Mouse (Mus musculus): Measurements from ENCODE around the gene Hist3h2a.

DNA sequence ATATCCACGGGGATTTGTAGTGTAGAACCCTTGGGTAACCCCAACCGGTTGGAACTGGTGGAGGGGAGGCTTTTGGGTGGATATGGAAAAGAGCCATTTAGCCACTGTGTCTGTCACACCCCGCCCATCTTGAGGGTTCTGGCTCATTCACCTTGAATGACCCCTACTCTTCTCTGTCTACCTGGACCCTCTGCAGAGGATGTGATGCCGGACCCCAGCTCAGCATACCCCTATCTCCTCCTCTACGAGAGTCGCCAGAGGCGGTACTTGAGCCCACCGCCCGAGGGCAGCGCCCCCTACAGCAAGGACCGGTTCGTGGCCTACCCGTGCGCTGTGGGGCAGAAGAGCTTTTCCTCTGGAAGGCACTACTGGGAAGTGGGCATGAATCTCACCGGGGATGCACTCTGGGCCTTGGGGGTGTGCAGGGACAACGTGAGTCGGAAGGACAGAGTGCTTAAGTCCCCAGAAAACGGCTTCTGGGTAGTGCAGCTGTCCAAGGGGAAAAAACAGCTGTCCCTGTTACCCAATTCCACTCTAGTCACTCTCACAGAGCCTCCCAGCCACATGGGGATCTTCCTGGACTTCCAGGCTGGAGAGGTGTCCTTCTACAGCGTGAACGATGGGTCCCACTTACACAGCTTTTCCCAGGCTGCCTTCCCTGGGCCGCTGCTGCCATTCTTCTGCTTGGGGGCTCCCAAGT lies 16.5 kb downstream of the Hist3h2a start:
- TF ChIP-seq CTCF (IDR thresholded peaks at IDR 0.05; ENCODE audit: insufficient read depth, low read depth, low read length), result no peak
- no peak for TF ChIP-seq POLR2A (IDR thresholded peaks at IDR 0.05; ENCODE audit: insufficient read depth, low read depth, low read length)

Measured in olfactory bulb, adult 2 months (tissue).